Mouse (Mus musculus) macrophage (primary cell): ENCODE measurements around the gene Ppp1r13b. TPM values are rescaled to one million over a fixed set of nuclear protein-coding genes. Genes with fewer than 3 reads are reported as not detected.

Source experiments
- H3K27ac ChIP-seq: fragments of 350-480 bp; formaldehyde crosslinking; 2 replicates; pipeline ENCODE4 v1.9.0; 2021
- H3K36me3 ChIP-seq: fragments of 350-480 bp; formaldehyde crosslinking; 2 replicates; pipeline ENCODE4 v1.9.0; 2021; ENCODE audit errors: inconsistent target
- H3K4me3 ChIP-seq: fragments of 350-480 bp; formaldehyde crosslinking; 2 replicates; pipeline ENCODE4 v1.9.0; 2021; ENCODE audit errors: inconsistent target
- H3K79me2 ChIP-seq: fragments of 350-480 bp; formaldehyde crosslinking; 2 replicates; pipeline ENCODE4 v1.9.0; 2021; ENCODE audit errors: inconsistent target
- WGBS: methylation state at CpG from one replicate; pipeline ENCODE4 v1.1.7; 2026; ENCODE audit warnings: inconsistent platforms; ENCODE audit not compliant: missing documents; 5-methylcytosine and 5-hydroxymethylcytosine counted together
- polyA plus RNA-seq: library from polyadenylated mRNA; stranded (reverse); fragments of 250-400 nt; gene quantifications from 3 replicates; pipeline ENCODE4 v1.2.4, GENCODE M21; 2018; ENCODE audit warnings: inconsistent platforms

Gene Ppp1r13b
- polyA plus RNA-seq, 1 experiment from 2014 or later: 11.1 TPM

GRCm38 (mm10) chr12:111845953-111846352, 62.0 kb downstream of the Ppp1r13b start:
- Histone ChIP-seq H3K36me3 (no peaks in the 10 kb centered on the region; the same call in 1 of the 2 replicates), H3K79me2 (no peaks in the 10 kb centered on the region), H3K4me3 (no peak overlapping the region), H3K27ac (no peak overlapping the region)
- 100% methylated on average over 4 of the region's 4 CpGs for WGBS

- Histone ChIP-seq H3K79me2 (no peaks in the 10 kb centered on the region), H3K36me3 (peaks cover 21% of the 10 kb centered on the region), H3K4me3 (no peak overlapping the region), H3K27ac (peak overlapping the region; percentile 69)
- 0% methylated on average over 2 of the region's 2 CpGs for WGBS
Observed at GRCm38 (mm10) chr12:111843470-111843869, 64.4 kb downstream of the Ppp1r13b start.

DNA sequence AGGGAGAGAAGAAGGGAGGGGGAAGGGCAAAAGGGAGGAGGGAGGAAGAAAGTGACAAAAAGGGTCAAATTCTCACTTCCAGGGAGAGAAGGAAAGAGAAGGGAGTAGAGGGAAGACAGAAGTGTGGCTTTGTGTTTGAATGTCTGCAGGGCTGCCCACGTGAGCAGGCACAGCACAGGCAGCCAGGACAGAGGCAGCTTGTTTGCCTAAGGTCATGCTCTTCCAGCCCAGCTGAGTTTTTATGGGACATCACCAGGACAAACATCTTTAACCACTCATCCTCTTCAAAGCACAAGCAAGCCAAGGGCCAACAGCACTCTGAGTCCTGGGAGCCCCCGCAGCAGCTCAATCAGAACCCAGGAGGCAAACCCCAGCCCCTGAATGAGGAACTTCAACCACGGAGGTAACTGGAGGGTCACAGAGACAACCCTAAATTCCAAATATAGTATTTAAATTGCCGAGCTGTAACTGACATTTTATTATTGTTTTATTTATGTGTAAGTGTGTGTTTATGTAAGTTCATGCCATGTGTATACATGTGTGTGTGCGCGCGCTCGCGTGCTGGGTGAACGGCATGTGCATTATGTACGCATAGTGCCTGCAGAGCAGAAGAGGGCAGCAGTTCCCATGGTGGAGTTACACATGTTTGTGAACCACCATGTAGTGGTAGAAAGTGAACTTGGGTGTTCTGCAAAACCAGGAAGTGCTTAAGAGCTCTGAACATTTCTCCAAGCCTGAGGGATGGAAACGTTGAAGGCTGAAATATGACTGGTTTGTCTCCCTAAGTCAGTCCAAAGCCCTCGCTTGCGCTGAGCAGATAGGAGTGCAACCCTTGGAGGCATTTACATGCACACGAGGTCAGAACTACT, 65.1 kb downstream of the Ppp1r13b start:
- WGBS: 78% methylated on average over 14 of the region's 15 CpGs
- Histone ChIP-seq H3K4me3 (no peak overlapping the region), H3K79me2 (no peaks in the 10 kb centered on the region), H3K36me3 (peaks cover 27% of the 10 kb centered on the region), H3K27ac (peak overlapping the region; percentile 69)

DNA sequence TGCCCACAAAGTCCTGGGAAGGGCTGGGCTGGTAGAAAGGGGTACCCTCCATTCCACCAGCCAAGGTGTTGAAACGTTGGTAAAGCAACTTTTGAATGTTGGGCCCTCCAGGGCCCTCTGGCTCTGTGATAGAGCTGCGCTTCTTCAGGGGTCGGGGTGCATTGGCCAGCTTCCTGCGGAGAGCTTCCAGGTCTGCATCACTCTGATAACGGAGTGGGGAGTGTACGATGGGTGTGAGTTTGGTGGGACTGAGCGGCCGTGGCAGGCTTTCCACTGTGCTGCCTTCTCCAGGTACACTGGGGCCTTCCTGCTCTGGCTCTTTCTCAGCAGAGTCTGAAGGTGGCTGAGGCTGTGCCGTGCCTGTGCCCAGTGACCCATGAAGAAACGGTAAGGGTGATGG, 74.5 kb downstream of the Ppp1r13b start:
- WGBS: 95% methylated on average over 10 of the region's 10 CpGs
- H3K79me2 ChIP-seq: no peaks in the 10 kb centered on the region
- no peak overlapping the region for H3K27ac ChIP-seq
- peaks cover 97% of the 10 kb centered on the region for H3K36me3 ChIP-seq
- no peak overlapping the region for H3K4me3 ChIP-seq

DNA sequence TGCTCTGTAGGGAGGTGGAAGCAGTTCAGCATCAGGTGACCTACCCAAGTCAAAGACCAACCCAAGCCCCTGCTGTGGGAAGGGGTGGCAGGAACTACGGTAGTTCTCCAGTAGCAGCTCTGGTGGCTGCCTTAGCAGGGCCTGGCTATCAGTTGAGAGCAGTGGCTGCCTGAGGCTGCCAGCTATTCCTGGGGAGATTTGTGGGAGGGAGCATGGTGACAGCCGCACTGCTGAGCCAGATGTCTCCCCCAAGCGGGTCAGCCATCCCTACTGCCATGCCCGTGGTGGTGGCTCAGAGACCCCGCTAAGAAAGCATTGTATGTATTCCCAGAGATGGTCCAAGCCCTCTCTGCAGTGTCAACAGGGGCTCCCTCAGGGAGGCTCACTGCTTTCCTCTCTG, 75.3 kb downstream of the Ppp1r13b start:
- H3K27ac ChIP-seq: no peak overlapping the region
- H3K79me2 ChIP-seq: no peaks in the 10 kb centered on the region
- H3K4me3 ChIP-seq: no peak overlapping the region
- WGBS: 99% methylated on average over 5 of the region's 5 CpGs
- peaks cover 97% of the 10 kb centered on the region for H3K36me3 ChIP-seq

DNA sequence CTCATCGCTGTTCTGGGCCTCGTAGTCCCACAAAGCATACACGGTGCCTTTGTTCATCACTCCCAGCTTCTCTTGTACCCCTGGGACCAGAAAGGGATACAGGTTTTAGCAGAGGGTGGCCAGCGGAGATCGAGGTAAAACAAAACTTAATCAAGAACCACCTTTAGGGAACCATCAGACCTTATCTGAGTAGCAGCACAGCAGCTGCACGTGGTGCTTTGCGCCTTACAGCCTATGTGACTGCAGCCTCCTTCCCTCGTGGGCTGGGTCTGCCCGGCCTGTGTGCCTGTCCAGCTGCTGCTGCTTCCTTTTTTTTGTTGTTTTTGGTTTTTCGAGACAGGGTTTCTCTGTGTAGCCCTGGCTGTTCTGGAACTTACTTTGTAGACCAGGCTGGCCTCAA, 77.5 kb downstream of the Ppp1r13b start:
- no peak overlapping the region for H3K4me3 ChIP-seq
- WGBS: 63% methylated on average over 10 of the region's 10 CpGs
- peaks cover 95% of the 10 kb centered on the region for H3K36me3 ChIP-seq
- no peaks in the 10 kb centered on the region for H3K79me2 ChIP-seq
- no peak overlapping the region for H3K27ac ChIP-seq

GRCm38 (mm10) chr12:111829954-111830353, 78.0 kb downstream of the Ppp1r13b start:
- no peak overlapping the region for H3K27ac ChIP-seq
- 90% methylated on average over 9 of the region's 9 CpGs for WGBS
- no peaks in the 10 kb centered on the region for H3K79me2 ChIP-seq
- H3K36me3 ChIP-seq: peaks cover 95% of the 10 kb centered on the region
- no peak overlapping the region for H3K4me3 ChIP-seq

GRCm38 (mm10) chr12:111829447-111829846, 78.5 kb downstream of the Ppp1r13b start:
- Histone ChIP-seq H3K4me3 (no peak overlapping the region), H3K27ac (no peak overlapping the region), H3K79me2 (no peaks in the 10 kb centered on the region), H3K36me3 (peaks cover 91% of the 10 kb centered on the region)
- 92% methylated on average over 5 of the region's 5 CpGs for WGBS

DNA sequence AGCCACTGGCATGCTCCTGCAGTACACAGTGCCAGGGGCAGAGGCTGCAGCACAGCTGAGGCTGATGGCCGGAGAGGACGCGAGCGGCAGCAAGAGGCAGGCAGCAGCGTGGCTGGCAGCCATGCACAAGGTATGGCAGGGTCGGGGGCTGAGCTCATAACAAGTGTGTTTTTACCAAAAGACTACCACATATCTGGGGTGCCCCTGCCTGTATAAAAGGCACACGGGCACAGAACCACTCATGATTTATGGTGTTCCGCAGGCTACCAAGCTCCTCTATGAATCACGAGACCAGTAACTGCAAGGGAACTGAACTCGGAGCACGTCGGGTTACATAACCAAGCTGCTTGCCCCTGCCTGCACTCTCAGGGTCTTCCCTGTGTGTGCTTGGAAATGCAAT, 80.4 kb downstream of the Ppp1r13b start:
- no peaks in the 10 kb centered on the region for H3K79me2 ChIP-seq
- H3K36me3 ChIP-seq: peaks cover 73% of the 10 kb centered on the region
- 98% methylated on average over 11 of the region's 12 CpGs for WGBS
- H3K4me3 ChIP-seq: no peak overlapping the region
- H3K27ac ChIP-seq: no peak overlapping the region

- Histone ChIP-seq H3K79me2 (peaks cover 29% of the 10 kb centered on the region; the same call in 1 of the 2 replicates), H3K4me3 (no peak overlapping the region), H3K27ac (no peak overlapping the region), H3K36me3 (peaks cover 21% of the 10 kb centered on the region)
- WGBS: 79% methylated on average over 4 of the region's 4 CpGs
Observed at GRCm38 (mm10) chr12:111821931-111822330, 86.0 kb downstream of the Ppp1r13b start.

DNA sequence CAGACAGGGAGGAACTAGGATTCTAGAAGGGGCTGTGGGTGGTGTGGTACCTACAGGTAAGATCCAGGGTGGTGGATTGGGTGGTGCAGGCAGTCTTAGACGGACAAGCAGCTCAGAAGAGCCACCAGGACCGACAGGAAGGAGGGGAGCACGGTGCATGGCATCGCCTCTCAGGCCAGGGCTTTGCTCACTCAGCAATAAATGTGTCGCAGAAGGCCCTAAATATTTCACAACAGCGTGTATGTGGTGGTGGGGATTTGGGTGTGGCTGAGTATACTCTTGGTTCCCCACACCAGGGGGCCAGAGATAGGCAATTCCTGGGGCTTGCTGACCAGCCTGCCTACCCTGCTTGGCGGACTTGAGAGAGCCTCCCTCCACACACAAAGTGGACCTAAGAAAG, 87.2 kb downstream of the Ppp1r13b start:
- Histone ChIP-seq H3K36me3 (peaks cover 9% of the 10 kb centered on the region; the same call in 1 of the 2 replicates), H3K27ac (no peak overlapping the region), H3K79me2 (peaks cover 34% of the 10 kb centered on the region; the same call in 1 of the 2 replicates), H3K4me3 (no peak overlapping the region)
- WGBS: 49% methylated on average over 7 of the region's 7 CpGs

GRCm38 (mm10) chr12:111819936-111820335, 88.0 kb downstream of the Ppp1r13b start:
- Histone ChIP-seq H3K27ac (no peak overlapping the region), H3K36me3 (0 out of 2 replicates have a peak, but pooled peaks cover 1% of the 10 kb centered on the region), H3K79me2 (peaks cover 40% of the 10 kb centered on the region; the same call in 1 of the 2 replicates), H3K4me3 (no peak overlapping the region)
- 88% methylated on average over 8 of the region's 8 CpGs for WGBS

DNA sequence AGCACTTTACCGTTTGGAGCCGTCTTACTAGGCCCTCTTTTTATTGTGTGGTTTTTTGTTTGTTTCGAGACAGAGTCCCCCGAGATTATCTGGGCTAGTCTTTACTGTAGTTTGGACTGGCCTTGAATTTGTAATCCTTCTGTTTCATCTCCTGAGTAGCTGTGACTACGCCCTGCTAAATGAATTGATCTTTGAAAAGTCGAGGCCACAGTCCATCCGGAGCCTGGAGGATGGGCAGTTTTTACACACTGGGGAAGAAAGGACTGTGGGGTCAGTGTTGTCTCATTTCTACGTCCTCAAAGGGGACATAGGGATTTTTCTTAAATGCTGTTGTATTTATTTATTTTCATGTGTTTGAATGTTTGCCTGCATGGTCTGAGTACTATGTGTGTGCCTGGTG, 89.9 kb downstream of the Ppp1r13b start:
- Histone ChIP-seq H3K79me2 (peaks cover 45% of the 10 kb centered on the region; the same call in 1 of the 2 replicates), H3K4me3 (no peak overlapping the region), H3K27ac (no peak overlapping the region), H3K36me3 (no peaks in the 10 kb centered on the region)
- 93% methylated on average over 8 of the region's 8 CpGs for WGBS

- Histone ChIP-seq H3K36me3 (no peaks in the 10 kb centered on the region), H3K4me3 (no peak overlapping the region), H3K79me2 (peaks cover 45% of the 10 kb centered on the region; the same call in 1 of the 2 replicates), H3K27ac (no peak overlapping the region)
- 87% methylated on average over 9 of the region's 9 CpGs for WGBS
Observed at GRCm38 (mm10) chr12:111816967-111817366, 90.9 kb downstream of the Ppp1r13b start.

DNA sequence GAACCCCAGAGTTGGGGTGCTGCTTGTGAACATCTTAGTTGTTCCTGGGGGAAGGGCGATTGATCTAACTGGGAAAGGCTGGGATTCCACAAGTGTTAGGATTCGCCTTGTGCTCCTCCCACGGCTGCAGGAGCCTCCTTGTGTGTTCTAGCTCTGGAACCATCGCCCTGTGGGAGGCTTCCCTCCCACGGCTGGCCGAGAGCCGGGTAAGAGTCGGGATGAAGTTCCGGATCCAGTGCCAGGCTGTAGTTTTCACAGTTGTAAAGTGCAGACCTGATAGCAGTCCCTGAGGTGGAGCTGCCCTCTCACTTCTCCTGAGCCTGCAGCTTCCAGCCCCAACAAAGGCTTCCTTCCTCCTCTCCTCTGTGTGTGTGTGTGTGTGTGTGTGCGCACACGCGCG, 91.4 kb downstream of the Ppp1r13b start:
- Histone ChIP-seq H3K36me3 (no peaks in the 10 kb centered on the region), H3K79me2 (peaks cover 45% of the 10 kb centered on the region; the same call in 1 of the 2 replicates), H3K27ac (no peak overlapping the region), H3K4me3 (no peak overlapping the region)
- 94% methylated on average over 8 of the region's 13 CpGs for WGBS
